Mouse (Mus musculus) heart, embryonic 14.5 days (tissue): ENCODE measurements around the gene Zfp239. TPM values are rescaled to one million over a fixed set of nuclear protein-coding genes. Genes with fewer than 3 reads are reported as not detected.
"Not testable (repeated sequence)": the region's sequence is repeated elsewhere in the genome, so short reads cannot be mapped to it uniquely, and the experiment has no call there.

Experiments
- ATAC-seq: fragments of 200-750 bp; cut with Nextera tagmentation; 2 replicates; pipeline ENCODE4 v1.8.0; 2017; ENCODE audit warnings: low read depth, moderate TSS enrichment; ENCODE audit not compliant: insufficient number of reproducible peaks, insufficient read depth, low FRiP score
- H3K27ac ChIP-seq, 2 experiments: fragments of 200-500 bp in 1 of 2; fragments of 300-500 bp in 1 of 2; sonication (generic) in 1 of 2; replicated peaks in 1 of 2; 2 replicates each; pipeline ENCODE4 v1.5.1; 2012 to 2014; ENCODE audit warnings: low read depth in 2 of 2, low read length in 2 of 2, control low read depth in 1 of 2, mild to moderate bottlenecking in 1 of 2, mixed read lengths in 1 of 2; ENCODE audit not compliant: control insufficient read depth in 1 of 2, insufficient read depth in 1 of 2
- H3K27me3 ChIP-seq: fragments of 300-500 bp; sonication (generic); 2 replicates; pipeline ENCODE4 v1.6.1; 2014; ENCODE audit warnings: mild to moderate bottlenecking, low read length, control low read depth; ENCODE audit not compliant: control insufficient read depth, insufficient read depth
- H3K36me3 ChIP-seq: fragments of 300-500 bp; sonication (generic); 2 replicates; pipeline ENCODE4 v1.6.1; 2014; ENCODE audit warnings: mild to moderate bottlenecking, control low read depth, low read length, mixed read lengths; ENCODE audit not compliant: control insufficient read depth, insufficient read depth
- H3K4me1 ChIP-seq, 2 experiments: fragments of 200-500 bp in 1 of 2; fragments of 300-500 bp in 1 of 2; sonication (generic) in 1 of 2; 2 replicates each; pipeline ENCODE4 v1.6.1; 2012 to 2014; ENCODE audit warnings: low read length in 2 of 2, control low read depth in 1 of 2, mixed read lengths in 1 of 2; ENCODE audit not compliant: control insufficient read depth in 2 of 2, insufficient read depth in 2 of 2
- H3K4me2 ChIP-seq: fragments of 300-500 bp; sonication (generic); 2 replicates; pipeline ENCODE4 v1.6.1; 2014; ENCODE audit warnings: mild to moderate bottlenecking, low read length
- H3K4me3 ChIP-seq, 2 experiments: fragments of 200-500 bp in 1 of 2; fragments of 300-500 bp in 1 of 2; sonication (generic) in 1 of 2; 2 replicates each; pipeline ENCODE4 v1.5.1; 2012 to 2014; ENCODE audit warnings: low read length in 2 of 2, mild to moderate bottlenecking in 2 of 2, control low read depth in 1 of 2, low read depth in 1 of 2, moderate library complexity in 1 of 2; ENCODE audit not compliant: control insufficient read depth in 1 of 2, insufficient read depth in 1 of 2
- H3K9ac ChIP-seq: fragments of 300-500 bp; sonication (generic); 2 replicates; pipeline ENCODE4 v1.6.1; 2014; ENCODE audit warnings: mild to moderate bottlenecking, low read length
- H3K9me3 ChIP-seq: fragments of 300-500 bp; sonication (generic); 2 replicates; pipeline ENCODE4 v1.6.1; 2016; ENCODE audit warnings: low read length, control low read depth; ENCODE audit not compliant: control insufficient read depth
- WGBS: fragments of 180-500 bp; shearing (Covaris S2); extraction: QIAGEN DNeasy Blood & Tissue Kit; methylation state at CpG from one replicate; pipeline ENCODE4 v1.1.7; 2014; 5-methylcytosine and 5-hydroxymethylcytosine counted together
- polyA plus RNA-seq: library from polyadenylated mRNA; unstranded; fragments of >200 nt; fragmentation: Nextera tagmentation; extraction: Ambion mirVana; gene quantifications from 2 replicates; pipeline ENCODE4 v1.2.1, GENCODE M21; 2014

Zfp239 gene
- polyA plus RNA-seq, 1 experiment from 2014 or later = 0.96 TPM

- Histone ChIP-seq H3K27ac (no peak overlapping the region), H3K36me3 (no peaks in the 10 kb centered on the region), H3K4me1 (peaks cover 3 to 4% of the 10 kb centered on the region in 2 experiments; a peak in 2 of 4 replicates), H3K27me3 (no peaks in the 10 kb centered on the region), H3K4me3 (peak overlapping the region; percentile 71 to 72), H3K9ac (peak overlapping the region; percentile 72), H3K9me3 (no peaks in the 10 kb centered on the region), H3K4me2 (peak overlapping the region; percentile 99)
- 3% methylated on average over 26 of the region's 26 CpGs for WGBS
- ATAC-seq = no peak; the same call in 1 of the 2 replicates
These were observed 1.2 kb downstream of the Zfp239 start for GRCm38 (mm10) chr6:117862899-117863620.

GRCm38 (mm10) chr6:117863751-117864150 is 1.9 kb downstream of the Zfp239 start:
- ATAC-seq = no peak
- Histone ChIP-seq H3K9me3 (no peaks in the 10 kb centered on the region), H3K36me3 (no peaks in the 10 kb centered on the region), H3K9ac (no peak overlapping the region), H3K4me3 (no peak overlapping the region), H3K27me3 (no peaks in the 10 kb centered on the region), H3K4me1 (peaks cover 3 to 4% of the 10 kb centered on the region in 2 experiments; a peak in 2 of 4 replicates), H3K4me2 (peak overlapping the region; percentile 99), H3K27ac (no peak overlapping the region)
- 91% methylated on average over 8 of the region's 8 CpGs for WGBS

GRCm38 (mm10) chr6:117868187-117868586 is 6.3 kb downstream of the Zfp239 start:
- Histone ChIP-seq H3K4me3 (no peak overlapping the region), H3K9me3 (no peaks in the 10 kb centered on the region), H3K4me1 (peaks cover 0 to 2% of the 10 kb centered on the region in 2 experiments; a peak in 2 of 4 replicates), H3K36me3 (no peaks in the 10 kb centered on the region), H3K9ac (no peak overlapping the region), H3K27ac (no peak overlapping the region), H3K4me2 (no peak overlapping the region), H3K27me3 (no peaks in the 10 kb centered on the region; the same call in 1 of the 2 replicates)
- WGBS = 86% methylated on average over 8 of the region's 8 CpGs
- no peak for ATAC-seq

- WGBS = 61% methylated on average over 14 of the region's 14 CpGs
These were observed 9.1 kb downstream of the Zfp239 start for GRCm38 (mm10) chr6:117871034-117871433.

GRCm38 (mm10) chr6:117873450-117873849 is 11.6 kb downstream of the Zfp239 start:
- not testable (repeated sequence) for H3K27ac ChIP-seq
- 80% methylated on average over 7 of the region's 7 CpGs for WGBS

More at GRCm38 (mm10) chr6:117871034-117871433, 9.1 kb downstream of the Zfp239 start:
- H3K9ac ChIP-seq = no peak overlapping the region
- H3K4me1 ChIP-seq = no peaks in the 10 kb centered on the region
- H3K9me3 ChIP-seq = no peaks in the 10 kb centered on the region
- H3K4me2 ChIP-seq = no peak overlapping the region
- H3K4me3 ChIP-seq = no peak overlapping the region
- no peaks in the 10 kb centered on the region for H3K36me3 ChIP-seq
- no peak overlapping the region for H3K27ac ChIP-seq
- H3K27me3 ChIP-seq = no peaks in the 10 kb centered on the region; the same call in 1 of the 2 replicates
- ATAC-seq = no peak

GRCm38 (mm10) chr6:117874621-117875281 is 12.9 kb downstream of the Zfp239 start:
- Histone ChIP-seq H3K36me3 (no peaks in the 10 kb centered on the region), H3K9ac (no peak overlapping the region), H3K27me3 (no peaks in the 10 kb centered on the region; the same call in 1 of the 2 replicates), H3K4me2 (no peak overlapping the region), H3K4me1 (no peaks in the 10 kb centered on the region), H3K4me3 (no peak overlapping the region), H3K9me3 (no peaks in the 10 kb centered on the region), H3K27ac (no peak overlapping the region)
- no peak for ATAC-seq
- WGBS = 76% methylated on average over 3 of the region's 3 CpGs

More at GRCm38 (mm10) chr6:117873450-117873849, 11.6 kb downstream of the Zfp239 start:
- not testable (repeated sequence) for H3K27me3 ChIP-seq, ATAC-seq, H3K9ac ChIP-seq, H3K9me3 ChIP-seq, H3K4me3 ChIP-seq, H3K4me2 ChIP-seq, H3K36me3 ChIP-seq, H3K4me1 ChIP-seq

- Histone ChIP-seq H3K4me2 (peak overlapping the region; percentile 72), H3K27ac (peak overlapping the region; percentile 97 to 99), H3K27me3 (no peaks in the 10 kb centered on the region), H3K4me1 (peaks cover 0 to 5% of the 10 kb centered on the region in 2 experiments; a peak in 3 of 4 replicates), H3K9ac (peak overlapping the region; percentile 79), H3K9me3 (no peaks in the 10 kb centered on the region), H3K36me3 (no peaks in the 10 kb centered on the region), H3K4me3 (peak overlapping the region; percentile 45 to 66)
- peak; percentile 67 for ATAC-seq
- WGBS = 12% methylated on average over 26 of the region's 26 CpGs
These were observed 17.0 kb downstream of the Zfp239 start for GRCm38 (mm10) chr6:117878700-117879407.
